Mouse (Mus musculus): ENCODE measurements around the gene Bfar. TPM values are rescaled to one million over a fixed set of nuclear protein-coding genes. Genes with fewer than 3 reads are reported as not detected.
"Not testable (repeated sequence)": the region's sequence is repeated elsewhere in the genome, so short reads cannot be mapped to it uniquely, and the experiment has no call there.

The Bfar gene
- polyA plus RNA-seq, 1 experiment from 2014 or later: 22.0 TPM

GRCm38 (mm10) chr16:13740844-13741243, 69.2 kb downstream of the Bfar start:
- Histone ChIP-seq H3K27ac (replicated peaks) (no peak overlapping the region), H3K9me3 (ENCODE audit: control insufficient read depth, low read length) (no peaks in the 10 kb centered on the region), H3K4me2 (replicated peaks; ENCODE audit: low read depth) (no peak overlapping the region), H3K4me1 (replicated peaks; ENCODE audit: control insufficient read depth, insufficient read depth) (no peaks in the 10 kb centered on the region), H3K9ac (ENCODE audit: low read length) (no peak overlapping the region), H3K27me3 (ENCODE audit: control insufficient read depth, insufficient read depth, low read length) (no peaks in the 10 kb centered on the region), H3K36me3 (ENCODE audit: control insufficient read depth, insufficient read depth, low read length) (no peaks in the 10 kb centered on the region), H3K4me3 (ENCODE audit: low read depth, low read length) (no peak overlapping the region)
- ATAC-seq (ENCODE audit: low FRiP score, low TSS enrichment) (no peak; the same call in 1 of the 2 replicates), DNase-seq (ENCODE audit: low spot score) (no peak)
- 69% methylated on average over 2 of the region's 2 CpGs for WGBS
- no peak for TF ChIP-seq EP300 (optimal IDR thresholded peaks at IDR 0.05)
- no peak for TF ChIP-seq CTCF (IDR thresholded peaks at IDR 0.05; ENCODE audit: low read depth)

GRCm38 (mm10) chr16:13747708-13748107, 76.0 kb downstream of the Bfar start:
- Histone ChIP-seq H3K4me1 (replicated peaks; ENCODE audit: control insufficient read depth, insufficient read depth) (no peaks in the 10 kb centered on the region), H3K4me2 (replicated peaks; ENCODE audit: low read depth) (no peak overlapping the region), H3K36me3 (ENCODE audit: control insufficient read depth, insufficient read depth, low read length) (no peaks in the 10 kb centered on the region), H3K27ac (replicated peaks) (no peak overlapping the region), H3K9me3 (ENCODE audit: control insufficient read depth, low read length) (no peaks in the 10 kb centered on the region), H3K9ac (ENCODE audit: low read length) (no peak overlapping the region), H3K4me3 (ENCODE audit: low read depth, low read length) (no peak overlapping the region), H3K27me3 (ENCODE audit: control insufficient read depth, insufficient read depth, low read length) (no peaks in the 10 kb centered on the region)
- 94% methylated on average over 8 of the region's 8 CpGs for WGBS
- ATAC-seq (ENCODE audit: low FRiP score, low TSS enrichment) (no peak), DNase-seq (ENCODE audit: low spot score) (no peak)
- no peak for TF ChIP-seq EP300 (optimal IDR thresholded peaks at IDR 0.05)
- TF ChIP-seq CTCF (IDR thresholded peaks at IDR 0.05; ENCODE audit: low read depth): no peak

GRCm38 (mm10) chr16:13748124-13748523, 76.5 kb downstream of the Bfar start:
- no peaks in the 10 kb centered on the region for H3K4me1 ChIP-seq (replicated peaks; ENCODE audit: control insufficient read depth, insufficient read depth)
- H3K4me2 ChIP-seq (replicated peaks; ENCODE audit: low read depth): no peak overlapping the region
- H3K36me3 ChIP-seq (ENCODE audit: control insufficient read depth, insufficient read depth, low read length): no peaks in the 10 kb centered on the region
- H3K9me3 ChIP-seq (ENCODE audit: control insufficient read depth, low read length): no peaks in the 10 kb centered on the region
- ATAC-seq (ENCODE audit: low FRiP score, low TSS enrichment): no peak
- WGBS: 67% methylated on average over 3 of the region's 3 CpGs
- TF ChIP-seq CTCF (IDR thresholded peaks at IDR 0.05; ENCODE audit: low read depth): no peak
- no peak for TF ChIP-seq EP300 (optimal IDR thresholded peaks at IDR 0.05)
- H3K27ac ChIP-seq (replicated peaks): no peak overlapping the region
- DNase-seq (ENCODE audit: low spot score): no peak
- H3K4me3 ChIP-seq (ENCODE audit: low read depth, low read length): no peak overlapping the region
- H3K27me3 ChIP-seq (ENCODE audit: control insufficient read depth, insufficient read depth, low read length): no peaks in the 10 kb centered on the region
- no peak overlapping the region for H3K9ac ChIP-seq (ENCODE audit: low read length)

GRCm38 (mm10) chr16:13748813-13749212, 77.2 kb downstream of the Bfar start:
- H3K9me3 ChIP-seq (ENCODE audit: control insufficient read depth, low read length); H3K27me3 ChIP-seq (ENCODE audit: control insufficient read depth, insufficient read depth, low read length); H3K9ac ChIP-seq (ENCODE audit: low read length); H3K4me1 ChIP-seq (replicated peaks; ENCODE audit: control insufficient read depth, insufficient read depth); DNase-seq (ENCODE audit: low spot score); H3K36me3 ChIP-seq (ENCODE audit: control insufficient read depth, insufficient read depth, low read length); H3K27ac ChIP-seq (replicated peaks); ATAC-seq (ENCODE audit: low FRiP score, low TSS enrichment); H3K4me2 ChIP-seq (replicated peaks; ENCODE audit: low read depth); H3K4me3 ChIP-seq (ENCODE audit: low read depth, low read length): not testable (repeated sequence)
- 36% methylated on average over 10 of the region's 10 CpGs for WGBS

- no peak overlapping the region for H3K9ac ChIP-seq (ENCODE audit: low read length)
- H3K9me3 ChIP-seq (ENCODE audit: control insufficient read depth, low read length): no peaks in the 10 kb centered on the region
- H3K36me3 ChIP-seq (ENCODE audit: control insufficient read depth, insufficient read depth, low read length): no peaks in the 10 kb centered on the region
- H3K4me1 ChIP-seq (replicated peaks; ENCODE audit: control insufficient read depth, insufficient read depth): no peaks in the 10 kb centered on the region
- no peak for ATAC-seq (ENCODE audit: low FRiP score, low TSS enrichment)
- 61% methylated on average over 5 of the region's 5 CpGs for WGBS
- H3K4me3 ChIP-seq (ENCODE audit: low read depth, low read length): no peak overlapping the region
- DNase-seq (ENCODE audit: low spot score): no peak
- no peak overlapping the region for H3K27ac ChIP-seq (replicated peaks)
- no peak overlapping the region for H3K4me2 ChIP-seq (replicated peaks; ENCODE audit: low read depth)
- TF ChIP-seq CTCF (IDR thresholded peaks at IDR 0.05; ENCODE audit: low read depth) (no peak), EP300 (optimal IDR thresholded peaks at IDR 0.05) (no peak)
- no peaks in the 10 kb centered on the region for H3K27me3 ChIP-seq (ENCODE audit: control insufficient read depth, insufficient read depth, low read length)
Measured at GRCm38 (mm10) chr16:13749306-13749705, 77.6 kb downstream of the Bfar start.

DNA sequence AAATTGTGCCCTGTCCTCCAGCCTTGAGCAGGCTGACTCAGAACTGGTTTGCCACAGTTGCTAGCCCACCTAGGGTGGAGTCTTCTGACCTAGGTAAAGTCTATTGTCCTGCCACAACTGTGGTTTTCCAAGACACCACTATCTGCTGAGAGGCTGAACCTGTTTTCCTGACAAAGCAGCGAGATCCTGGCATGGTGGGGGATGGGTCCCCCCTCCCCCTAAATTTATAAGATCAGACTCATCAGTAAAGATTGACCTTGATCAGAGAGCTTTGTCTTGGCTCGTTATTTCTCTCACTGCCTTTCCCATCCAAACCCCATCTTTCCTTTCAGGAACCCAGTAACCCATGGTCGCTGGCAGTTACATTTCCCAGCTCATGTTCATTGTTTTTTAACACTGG, 78.3 kb downstream of the Bfar start:
- ATAC-seq (ENCODE audit: low FRiP score, low TSS enrichment): no peak
- WGBS: 57% methylated on average over 3 of the region's 3 CpGs
- TF ChIP-seq EP300 (optimal IDR thresholded peaks at IDR 0.05): no peak
- no peaks in the 10 kb centered on the region for H3K36me3 ChIP-seq (ENCODE audit: control insufficient read depth, insufficient read depth, low read length)
- no peak overlapping the region for H3K4me2 ChIP-seq (replicated peaks; ENCODE audit: low read depth)
- H3K4me3 ChIP-seq (ENCODE audit: low read depth, low read length): no peak overlapping the region
- H3K27ac ChIP-seq (replicated peaks): no peak overlapping the region
- no peaks in the 10 kb centered on the region for H3K27me3 ChIP-seq (ENCODE audit: control insufficient read depth, insufficient read depth, low read length)
- H3K9ac ChIP-seq (ENCODE audit: low read length): no peak overlapping the region
- no peaks in the 10 kb centered on the region for H3K4me1 ChIP-seq (replicated peaks; ENCODE audit: control insufficient read depth, insufficient read depth)
- H3K9me3 ChIP-seq (ENCODE audit: control insufficient read depth, low read length): no peaks in the 10 kb centered on the region
- no peak for DNase-seq (ENCODE audit: low spot score)

Measured in stomach, postnatal 0 days (tissue).